Mouse (Mus musculus) myocyte (in vitro differentiated cells): ENCODE measurements around the gene P2ry2.

Source experiments
- MYOD1 ChIP-seq, 3 experiments: IDR thresholded peaks; one replicate each; pipeline ENCODE4 v1.6.1; 2011; ENCODE audit warnings: control low read depth in 2 of 3, low read depth in 2 of 3, mild to moderate bottlenecking in 2 of 3, moderate library complexity in 1 of 3; ENCODE audit not compliant: insufficient read length in 2 of 3, control insufficient read depth in 1 of 3
- MYOG ChIP-seq, 3 experiments: IDR thresholded peaks; one replicate each; pipeline ENCODE4 v1.6.1; 2011; ENCODE audit warnings: control low read depth in 2 of 3, low read depth in 2 of 3, mild to moderate bottlenecking in 2 of 3; ENCODE audit not compliant: insufficient read length in 2 of 3, control insufficient read depth in 1 of 3, insufficient read depth in 1 of 3
- POLR2A ChIP-seq: IDR thresholded peaks from one replicate; pipeline ENCODE4 v1.6.1; 2011; ENCODE audit warnings: low read depth, mild to moderate bottlenecking, control low read depth, moderate library complexity; ENCODE audit not compliant: insufficient read length
- REST ChIP-seq: IDR thresholded peaks from one replicate; pipeline ENCODE4 v1.6.1; 2011; ENCODE audit warnings: mild to moderate bottlenecking, control low read depth, moderate library complexity; ENCODE audit not compliant: insufficient read depth, insufficient read length
- TCF12 ChIP-seq: IDR thresholded peaks from one replicate; pipeline ENCODE4 v1.6.1; 2011; ENCODE audit warnings: mild to moderate bottlenecking, control low read depth; ENCODE audit not compliant: poor library complexity, insufficient read depth, severe bottlenecking

- TF ChIP-seq MYOD1 (IDR thresholded peaks at IDR 0.05; ENCODE audit: control insufficient read depth in 1 of 3, insufficient read length in 2 of 3, low read depth in 2 of 3) (no peak), MYOG (IDR thresholded peaks at IDR 0.05; ENCODE audit: control insufficient read depth in 1 of 3, insufficient read depth in 1 of 3, insufficient read length in 2 of 3, low read depth in 2 of 3) (no peak), POLR2A (no peak), REST (no peak), TCF12 (no peak)
Observed at GRCm38 (mm10) chr7:100988092-100988491, 24.6 kb downstream of the P2ry2 start.
